Mouse (Mus musculus): ENCODE measurements around the gene Thada.
A peak's percentile ranks its signal among the peaks of the same experiment; 100 is the strongest.
"Not testable (repeated sequence)": the region's sequence is repeated elsewhere in the genome, so short reads cannot be mapped to it uniquely, and the experiment has no call there.

Thada gene

GRCm38 (mm10) chr17:84207611-84208010, 258.4 kb downstream of the Thada start:
- DNase-seq: no peak

GRCm38 (mm10) chr17:84206239-84206638, 259.8 kb downstream of the Thada start:
- no peak for DNase-seq

DNA sequence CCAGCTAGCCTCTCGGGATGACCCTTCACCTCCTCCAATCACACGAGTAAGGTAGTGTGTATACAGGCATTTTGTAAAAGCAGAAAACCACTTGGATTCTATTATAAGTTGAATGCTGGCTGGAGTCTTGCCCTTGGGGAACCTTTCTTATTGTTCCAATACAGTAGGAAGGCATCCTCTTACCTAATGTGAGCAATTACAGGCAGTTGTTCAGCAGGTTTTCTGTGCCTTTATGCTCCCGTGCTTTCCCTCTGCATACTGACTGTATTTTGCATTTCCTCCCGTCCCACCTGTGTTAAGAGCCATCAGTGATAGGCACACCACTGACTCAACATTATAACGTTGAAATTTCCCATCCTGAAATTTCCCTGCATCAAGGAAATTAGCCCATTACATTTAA, 261.0 kb downstream of the Thada start:
- no peak for DNase-seq

- no peak for DNase-seq
These were observed 262.7 kb downstream of the Thada start for GRCm38 (mm10) chr17:84203340-84203739.

GRCm38 (mm10) chr17:84201183-84201582, 264.8 kb downstream of the Thada start:
- no peak for DNase-seq

DNA sequence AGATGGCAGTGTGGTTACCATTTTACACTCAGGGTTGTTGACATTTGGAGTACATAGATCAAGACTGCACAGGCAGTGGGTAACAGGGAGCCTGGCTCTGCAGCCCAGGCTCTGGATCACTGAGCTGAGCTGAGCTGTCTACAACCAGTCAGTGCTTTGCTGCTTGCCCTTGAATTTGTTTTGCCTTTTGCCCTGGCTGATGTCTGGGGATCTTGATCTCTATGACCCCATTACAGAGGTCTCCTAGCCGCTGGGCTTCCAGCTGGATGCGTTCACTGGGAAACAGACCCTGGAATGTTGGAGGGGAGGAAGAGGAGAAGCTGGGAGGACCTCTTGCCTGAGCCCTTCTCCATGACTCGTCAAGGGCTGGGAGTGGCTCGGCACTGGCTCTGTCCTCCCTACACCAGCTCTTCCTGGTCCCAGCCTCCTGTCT, 268.1 kb downstream of the Thada start:
- no peak for DNase-seq

GRCm38 (mm10) chr17:84196329-84196728, 269.7 kb downstream of the Thada start:
- DNase-seq: no peak

DNA sequence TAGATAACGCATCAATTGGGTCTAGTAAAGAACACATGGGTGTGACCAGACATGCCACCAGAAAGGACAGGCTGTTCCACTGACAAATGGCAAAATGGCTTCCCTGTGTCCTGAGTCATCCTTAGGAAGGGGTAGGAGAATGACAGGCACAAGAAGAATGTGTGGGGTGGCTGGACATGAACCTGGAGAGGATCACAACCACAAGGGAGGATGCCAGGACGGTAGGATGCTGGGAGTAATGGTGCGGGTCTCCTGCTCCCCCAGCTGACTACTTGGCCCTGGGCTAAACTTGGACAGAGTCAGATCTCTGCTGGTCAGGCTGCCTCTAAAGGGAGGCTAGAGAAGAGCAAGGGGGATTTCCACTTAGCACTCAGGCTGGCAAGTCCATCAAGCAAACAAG, 270.2 kb downstream of the Thada start:
- DNase-seq: no peak

DNA sequence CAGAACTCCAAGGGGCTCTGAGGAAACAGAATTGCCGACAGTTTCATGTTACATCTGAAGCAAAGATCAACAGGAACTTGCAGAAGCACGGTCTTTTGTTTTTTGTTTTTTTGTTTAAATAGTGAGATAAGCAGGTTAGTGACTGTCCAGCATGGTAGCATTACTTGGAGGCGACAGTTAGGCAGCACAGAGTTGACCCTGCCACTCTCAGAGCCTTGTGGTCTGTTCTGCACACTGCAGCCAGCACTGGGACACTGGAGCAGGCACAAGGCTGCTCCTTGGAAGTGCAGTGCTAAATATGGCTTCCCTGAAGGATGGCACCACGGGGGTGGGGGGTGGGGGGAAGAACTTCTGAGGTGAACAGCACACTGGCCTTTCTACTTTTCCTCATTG, 271.0 kb downstream of the Thada start:
- DNase-seq: no peak

DNA sequence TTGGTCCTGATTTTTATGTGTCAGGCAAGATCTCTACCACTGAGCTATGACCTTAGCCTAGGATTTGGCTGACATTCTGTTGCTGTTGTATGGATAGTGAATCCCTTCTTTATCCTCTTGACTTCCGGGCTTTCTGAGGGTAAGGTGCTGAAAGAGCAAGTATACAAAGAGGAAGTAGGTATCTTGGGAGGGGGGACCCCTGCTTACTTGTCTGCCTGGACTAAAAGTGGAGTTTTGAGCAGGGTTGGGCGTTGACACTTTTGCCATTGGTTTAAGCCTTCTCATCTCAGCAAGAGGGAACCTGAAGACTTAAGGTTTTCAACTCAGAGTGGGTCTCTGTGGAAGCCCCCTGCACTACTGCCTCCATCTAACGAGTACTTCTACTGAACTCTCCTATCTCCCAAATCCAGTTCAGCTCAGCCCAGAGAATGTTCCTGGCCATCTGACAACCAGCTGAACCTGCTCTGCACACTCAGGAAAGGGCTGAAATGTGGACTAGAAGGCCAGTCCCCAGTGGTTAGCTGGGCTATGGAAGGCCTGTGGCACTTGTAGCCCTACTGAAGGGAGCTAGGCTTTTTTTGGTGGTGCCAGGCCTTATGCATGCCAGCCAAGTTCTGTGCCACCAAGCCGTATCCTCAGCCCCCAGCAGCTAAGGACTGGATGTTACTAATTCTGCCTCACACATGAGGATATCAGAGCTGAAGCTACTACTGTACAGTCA, 271.6 kb downstream of the Thada start:
- DNase-seq: no peak

DNA sequence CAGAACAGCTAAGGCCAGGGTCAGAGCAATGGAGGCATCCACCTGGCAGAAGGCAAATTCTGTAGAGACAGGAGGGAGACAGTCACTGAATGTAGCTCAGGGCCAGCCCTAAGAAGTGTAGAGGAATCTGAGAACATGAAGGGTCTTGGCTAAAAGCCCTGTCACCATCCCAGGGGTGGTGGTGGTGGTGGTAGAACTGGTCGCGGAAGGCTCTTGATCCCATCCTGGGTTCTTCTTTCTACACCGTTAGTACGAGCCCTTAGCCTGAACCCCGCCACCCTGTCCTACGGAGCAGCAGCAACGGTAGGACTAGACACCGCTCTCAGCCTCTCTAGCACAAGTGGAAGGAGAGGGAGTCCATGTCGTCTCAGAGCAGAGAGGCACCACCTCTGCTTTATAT, 272.6 kb downstream of the Thada start:
- no peak for DNase-seq

GRCm38 (mm10) chr17:84191946-84192345, 274.1 kb downstream of the Thada start:
- DNase-seq: no peak

GRCm38 (mm10) chr17:84190885-84191284, 275.1 kb downstream of the Thada start:
- peak; percentile 88 for DNase-seq

GRCm38 (mm10) chr17:84189127-84189854, 276.7 kb downstream of the Thada start:
- no peak for DNase-seq

GRCm38 (mm10) chr17:84188374-84188961, 277.5 kb downstream of the Thada start:
- peak; percentile 61 for DNase-seq

DNA sequence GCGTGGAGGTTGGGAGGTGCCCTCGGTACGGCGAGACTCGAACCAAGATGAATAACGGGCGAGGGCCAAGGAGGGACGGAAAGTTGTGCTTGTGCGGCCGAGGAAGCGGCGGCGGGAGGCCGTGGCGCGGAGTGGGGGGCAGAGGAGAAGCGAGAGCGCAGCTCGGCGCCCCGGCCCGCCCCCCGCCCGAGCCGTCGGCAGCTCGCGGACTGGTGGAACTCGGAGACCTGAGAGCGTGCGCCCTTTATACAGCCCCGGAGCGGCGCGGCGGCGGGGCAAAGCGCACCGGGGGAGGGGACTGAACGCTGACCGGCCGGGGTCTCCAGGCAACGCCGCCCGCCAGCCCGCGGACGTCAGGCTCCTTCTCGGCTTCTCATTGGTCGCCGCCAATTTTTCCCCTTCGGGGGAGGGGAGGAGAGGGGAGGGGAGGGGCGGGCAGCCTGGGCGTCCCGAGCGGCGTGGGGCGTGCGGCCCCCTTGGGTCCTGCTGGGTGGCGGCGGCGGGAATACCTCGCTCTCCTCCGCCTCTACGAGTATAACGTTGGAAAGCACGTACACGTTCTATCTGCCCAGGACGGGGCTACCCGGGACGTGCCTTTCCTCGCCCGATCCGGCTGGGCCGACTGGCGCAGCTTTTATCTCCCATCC, 278.2 kb downstream of the Thada start, which contains the start of gene Zfp36l2:
Gene Zfp36l2 (minus strand): TSS at position 221 of the 647 bp plus-strand sequence.
- DNase-seq: peak; percentile 88

DNA sequence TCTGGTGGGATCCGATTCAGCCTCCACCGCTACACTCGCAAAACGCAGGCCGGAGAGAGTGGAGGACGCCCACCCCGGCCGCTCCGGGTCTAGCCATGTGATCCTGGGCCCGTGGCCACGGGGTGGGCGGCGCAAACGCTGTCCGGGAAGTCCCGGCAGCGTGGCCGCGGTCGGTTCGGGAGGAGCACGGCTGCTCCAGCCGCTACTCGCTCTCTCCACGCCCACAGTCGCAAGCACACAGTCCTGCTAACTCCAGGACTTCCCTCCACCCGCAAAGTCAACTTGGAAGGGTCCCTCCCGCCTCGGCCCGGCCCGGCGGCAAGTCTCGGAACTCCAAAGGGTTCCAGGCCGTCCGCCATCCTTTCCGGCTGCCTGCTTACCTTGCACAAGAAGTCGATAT, 278.7 kb downstream of the Thada start:
- DNase-seq: not testable (repeated sequence)

DNA sequence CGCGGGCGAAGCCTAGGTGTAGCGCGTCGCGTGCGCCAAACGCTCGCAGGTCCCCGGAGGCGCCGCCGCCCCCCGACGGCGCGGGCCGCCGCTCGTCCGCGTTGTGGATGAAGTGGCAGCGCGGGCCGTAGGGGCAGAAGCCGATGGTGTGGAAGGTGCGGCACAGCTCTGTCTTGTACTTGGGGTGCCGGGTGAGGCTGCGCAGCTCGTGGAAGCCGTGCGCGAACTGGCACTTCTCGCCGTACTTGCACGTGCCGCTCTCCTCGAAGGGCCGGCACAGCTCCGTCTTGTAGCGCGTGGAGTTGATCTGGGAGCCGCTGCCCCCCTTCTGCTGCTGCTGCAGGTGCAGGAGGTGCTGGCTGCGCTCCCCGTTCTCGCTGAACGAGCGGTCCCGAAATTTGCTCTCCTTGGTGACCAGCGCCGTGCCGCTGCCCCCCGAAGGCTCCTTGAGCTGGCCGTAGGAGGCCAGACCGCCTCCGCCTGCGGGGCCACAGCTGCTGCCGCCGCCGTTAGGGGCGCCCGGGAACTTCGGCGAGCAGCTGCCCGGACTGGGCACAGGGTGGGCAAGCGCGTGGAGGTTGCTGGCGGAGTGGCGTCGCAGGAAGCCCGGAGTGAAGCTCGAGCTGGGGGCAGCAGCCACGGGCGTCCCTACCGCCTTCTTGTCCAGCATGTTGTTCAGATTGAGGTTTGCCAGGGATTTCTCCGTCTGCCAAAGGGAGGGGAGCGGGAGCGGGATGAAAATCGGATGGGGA, 279.4 kb downstream of the Thada start:
- no peak for DNase-seq

DNA sequence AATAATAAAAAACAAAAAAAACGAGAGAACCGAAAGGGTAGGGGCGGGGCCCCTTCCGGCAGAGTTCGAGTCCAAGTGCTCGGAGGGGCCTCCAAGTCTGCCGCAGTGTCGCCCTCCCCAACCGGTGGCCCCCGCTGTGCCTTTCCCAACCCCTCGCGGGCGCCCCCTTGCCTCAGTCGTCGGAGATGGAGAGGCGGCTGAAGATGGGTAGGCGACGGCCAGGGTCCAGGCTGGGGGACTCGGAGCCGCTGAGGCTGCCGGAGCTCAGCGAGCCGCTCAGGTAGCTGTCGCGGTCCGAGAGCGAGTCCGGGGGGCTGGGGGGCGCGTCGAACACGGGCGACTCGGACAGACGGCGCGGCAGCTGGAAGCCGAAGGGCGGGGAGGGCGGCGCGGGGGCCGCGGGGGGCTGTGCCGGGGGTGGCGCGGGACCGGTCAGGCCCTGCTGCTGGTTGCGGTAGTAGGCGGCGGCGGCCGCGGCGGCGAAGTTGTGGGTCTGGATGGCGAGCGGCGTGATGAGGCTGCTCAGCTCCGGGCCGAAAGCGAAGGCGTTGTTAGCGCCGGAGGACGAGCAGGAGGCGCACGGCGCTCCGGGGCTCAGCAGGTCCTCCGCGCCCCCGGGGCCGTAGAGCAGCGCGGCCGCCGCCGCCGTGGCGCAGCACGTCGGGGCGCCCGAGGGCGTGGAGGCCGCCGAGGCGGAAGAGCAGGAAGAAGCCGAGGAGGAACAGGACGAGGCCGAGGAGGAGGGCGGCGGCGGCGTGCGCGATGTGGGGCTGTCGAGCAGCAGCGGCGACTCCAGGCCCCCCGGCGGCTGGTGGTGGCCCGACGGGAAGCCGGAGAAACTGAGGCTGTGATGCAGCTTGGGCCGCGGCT, 280.2 kb downstream of the Thada start:
- peak; percentile 61 for DNase-seq

DNA sequence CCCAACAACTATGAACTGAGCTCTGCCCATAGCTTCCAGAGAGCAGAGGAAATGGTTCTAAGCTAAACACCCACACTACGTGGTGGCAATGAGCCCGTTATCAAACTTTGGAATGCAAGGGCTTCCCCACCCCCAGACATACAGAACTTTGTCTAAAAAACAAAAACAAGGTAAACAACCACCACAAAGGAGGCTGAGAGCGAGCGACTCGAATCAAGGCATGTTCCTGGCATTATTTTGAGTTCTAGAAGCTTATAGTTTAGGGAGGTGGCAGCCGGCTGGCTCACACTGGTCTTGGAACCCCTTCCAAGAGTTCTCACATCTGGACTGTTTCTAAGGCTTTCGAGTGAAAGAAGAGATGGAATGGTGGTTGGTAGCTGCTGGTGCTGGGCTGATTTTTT, 281.0 kb downstream of the Thada start:
- DNase-seq: no peak

- peak; percentile 51 for DNase-seq
These were observed 282.7 kb downstream of the Thada start for GRCm38 (mm10) chr17:84183291-84183781.

Measured in right cerebral cortex, postnatal 14 days (tissue).